Mouse (Mus musculus): ENCODE data around the gene Il1f5.
A peak's percentile ranks its signal among the peaks of the same experiment; 100 is the strongest.

Gene Il1f5

GRCm38 (mm10) chr2:24276654-24277053 lies at the start of gene Il1f5:
TSS of gene Il1f5 (plus strand) at chr2:24276954.
- Histone ChIP-seq H3K27me3 (ENCODE audit: control insufficient read depth, insufficient read depth, low read length, poor library complexity, severe bottlenecking) (no peaks in the 10 kb centered on the region), H3K36me3 (ENCODE audit: control insufficient read depth, insufficient read depth, low read length, poor library complexity, severe bottlenecking) (no peaks in the 10 kb centered on the region)
- no peak for DNase-seq (ENCODE audit: low read depth, low spot score)

DNA sequence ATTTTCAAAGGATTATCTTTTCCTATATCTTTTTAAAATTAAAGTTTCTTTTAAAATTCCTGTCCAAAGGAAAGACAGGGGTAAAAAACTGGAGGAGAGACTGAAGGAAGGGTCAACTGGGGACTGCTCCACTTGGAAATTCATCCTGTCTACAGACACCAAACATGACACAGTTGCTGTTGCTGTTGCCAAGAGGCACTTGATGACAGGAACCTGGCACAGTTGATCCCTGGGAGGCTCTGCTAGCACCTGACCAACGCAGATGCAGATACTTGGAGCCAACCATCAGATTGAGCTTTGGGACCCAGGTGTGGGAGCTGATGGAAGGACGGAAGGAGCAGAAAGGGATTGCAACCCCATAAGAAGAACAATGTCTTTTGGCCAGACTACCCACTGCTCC lies 49.6 kb upstream of the Il1f5 start:
- no peak for DNase-seq (ENCODE audit: low read depth, low spot score)
- H3K27me3 ChIP-seq (ENCODE audit: control insufficient read depth, insufficient read depth, low read length, poor library complexity, severe bottlenecking), result no peaks in the 10 kb centered on the region
- H3K36me3 ChIP-seq (ENCODE audit: control insufficient read depth, insufficient read depth, low read length, poor library complexity, severe bottlenecking), result no peaks in the 10 kb centered on the region

- Histone ChIP-seq H3K27me3 (ENCODE audit: control insufficient read depth, insufficient read depth, low read length, poor library complexity, severe bottlenecking) (no peaks in the 10 kb centered on the region), H3K36me3 (ENCODE audit: control insufficient read depth, insufficient read depth, low read length, poor library complexity, severe bottlenecking) (no peaks in the 10 kb centered on the region)
- DNase-seq (ENCODE audit: low read depth, low spot score), result no peak
Measured at GRCm38 (mm10) chr2:24267503-24267902, 9.3 kb upstream of the Il1f5 start.

DNA sequence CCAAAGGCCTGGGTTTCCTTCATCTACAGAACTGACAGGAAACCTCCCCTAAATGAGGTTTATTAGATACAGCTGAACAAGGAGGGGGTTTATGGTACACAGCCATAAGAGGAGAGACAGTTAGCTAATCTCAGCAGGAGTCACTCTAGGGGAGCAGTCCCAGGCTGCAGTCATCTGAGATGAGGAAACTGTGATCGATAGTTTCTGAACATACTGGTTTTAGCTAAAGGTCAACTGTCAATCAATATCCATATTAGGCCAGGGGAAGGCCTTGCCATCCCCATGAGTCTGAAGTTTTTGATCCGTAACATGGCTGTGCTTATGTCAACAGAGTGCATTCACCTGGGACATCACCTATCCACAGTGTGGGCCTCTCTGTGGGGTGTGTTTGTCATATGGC lies 3.1 kb upstream of the Il1f5 start:
- Histone ChIP-seq H3K27me3 (ENCODE audit: control insufficient read depth, insufficient read depth, low read length, poor library complexity, severe bottlenecking) (no peaks in the 10 kb centered on the region), H3K36me3 (ENCODE audit: control insufficient read depth, insufficient read depth, low read length, poor library complexity, severe bottlenecking) (no peaks in the 10 kb centered on the region)
- no peak for DNase-seq (ENCODE audit: low read depth, low spot score)

GRCm38 (mm10) chr2:24275146-24275545 lies 1.6 kb upstream of the Il1f5 start:
- H3K27me3 ChIP-seq (ENCODE audit: control insufficient read depth, insufficient read depth, low read length, poor library complexity, severe bottlenecking), result no peaks in the 10 kb centered on the region
- H3K36me3 ChIP-seq (ENCODE audit: control insufficient read depth, insufficient read depth, low read length, poor library complexity, severe bottlenecking), result no peaks in the 10 kb centered on the region
- no peak for DNase-seq (ENCODE audit: low read depth, low spot score)

- DNase-seq (ENCODE audit: low read depth, low spot score), result no peak
- no peaks in the 10 kb centered on the region for H3K27me3 ChIP-seq (ENCODE audit: control insufficient read depth, insufficient read depth, low read length, poor library complexity, severe bottlenecking)
- no peaks in the 10 kb centered on the region for H3K36me3 ChIP-seq (ENCODE audit: control insufficient read depth, insufficient read depth, low read length, poor library complexity, severe bottlenecking)
Measured at GRCm38 (mm10) chr2:24290896-24291295, 14.1 kb downstream of the Il1f5 start, which contains the start of gene Il1f10. TSS of gene Il1f10 (plus strand) at chr2:24291196.

GRCm38 (mm10) chr2:24294616-24295015 lies 17.9 kb downstream of the Il1f5 start:
- Histone ChIP-seq H3K36me3 (ENCODE audit: control insufficient read depth, insufficient read depth, low read length, poor library complexity, severe bottlenecking) (no peaks in the 10 kb centered on the region), H3K27me3 (ENCODE audit: control insufficient read depth, insufficient read depth, low read length, poor library complexity, severe bottlenecking) (no peaks in the 10 kb centered on the region)
- no peak for DNase-seq (ENCODE audit: low read depth, low spot score)

DNA sequence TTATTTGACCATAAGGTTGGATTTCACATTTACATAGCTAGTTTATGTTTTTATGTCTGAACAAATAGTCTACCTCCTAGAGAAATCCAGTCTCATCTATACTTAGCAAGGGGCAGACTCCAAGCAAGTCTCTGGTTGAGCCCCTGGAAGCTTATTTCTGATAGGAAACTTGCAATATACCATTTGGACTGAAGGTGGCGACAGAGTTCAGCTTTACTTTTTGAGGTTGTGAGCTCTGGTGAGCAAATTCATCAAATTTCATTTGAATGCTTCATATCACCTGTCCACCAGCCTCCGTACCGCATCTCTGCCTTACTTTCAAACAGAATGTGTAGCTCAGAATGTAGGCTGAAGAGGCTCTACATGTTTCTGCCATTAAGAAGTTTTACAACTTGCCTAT lies 20.1 kb downstream of the Il1f5 start:
- H3K36me3 ChIP-seq (ENCODE audit: control insufficient read depth, insufficient read depth, low read length, poor library complexity, severe bottlenecking), result no peaks in the 10 kb centered on the region
- peak; percentile 87 for DNase-seq (ENCODE audit: low read depth, low spot score)

GRCm38 (mm10) chr2:24311302-24312001 lies 34.7 kb downstream of the Il1f5 start:
- DNase-seq (ENCODE audit: low read depth, low spot score), result peak; percentile 85
- H3K27me3 ChIP-seq (ENCODE audit: control insufficient read depth, insufficient read depth, low read length, poor library complexity, severe bottlenecking), result no peaks in the 10 kb centered on the region
- no peaks in the 10 kb centered on the region for H3K36me3 ChIP-seq (ENCODE audit: control insufficient read depth, insufficient read depth, low read length, poor library complexity, severe bottlenecking)

More for the DNA sequence above, 20.1 kb downstream of the Il1f5 start:
- H3K27me3 ChIP-seq (ENCODE audit: control insufficient read depth, insufficient read depth, low read length, poor library complexity, severe bottlenecking), result no peaks in the 10 kb centered on the region

DNA sequence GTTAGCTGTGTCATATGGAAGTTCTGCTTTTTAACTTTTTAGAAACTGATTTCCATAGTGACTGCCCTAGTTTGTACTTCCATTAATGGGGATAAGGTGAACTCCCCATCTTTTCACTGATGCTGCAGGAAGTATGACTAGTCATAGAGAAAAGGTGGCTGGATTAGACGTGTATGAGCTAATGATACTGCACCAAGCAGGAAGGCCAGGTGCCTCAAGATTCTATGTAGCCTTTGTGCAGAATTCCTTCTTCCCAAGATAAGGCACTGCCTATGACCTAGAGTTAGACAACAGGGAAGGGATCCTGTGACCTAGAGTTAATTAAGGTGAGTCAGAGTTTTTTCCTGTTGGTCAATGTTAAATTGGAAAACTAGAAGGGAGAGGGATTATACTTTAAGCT lies 40.2 kb downstream of the Il1f5 start:
- DNase-seq (ENCODE audit: low read depth, low spot score), result no peak
- Histone ChIP-seq H3K27me3 (ENCODE audit: control insufficient read depth, insufficient read depth, low read length, poor library complexity, severe bottlenecking) (no peaks in the 10 kb centered on the region), H3K36me3 (ENCODE audit: control insufficient read depth, insufficient read depth, low read length, poor library complexity, severe bottlenecking) (no peaks in the 10 kb centered on the region)

DNA sequence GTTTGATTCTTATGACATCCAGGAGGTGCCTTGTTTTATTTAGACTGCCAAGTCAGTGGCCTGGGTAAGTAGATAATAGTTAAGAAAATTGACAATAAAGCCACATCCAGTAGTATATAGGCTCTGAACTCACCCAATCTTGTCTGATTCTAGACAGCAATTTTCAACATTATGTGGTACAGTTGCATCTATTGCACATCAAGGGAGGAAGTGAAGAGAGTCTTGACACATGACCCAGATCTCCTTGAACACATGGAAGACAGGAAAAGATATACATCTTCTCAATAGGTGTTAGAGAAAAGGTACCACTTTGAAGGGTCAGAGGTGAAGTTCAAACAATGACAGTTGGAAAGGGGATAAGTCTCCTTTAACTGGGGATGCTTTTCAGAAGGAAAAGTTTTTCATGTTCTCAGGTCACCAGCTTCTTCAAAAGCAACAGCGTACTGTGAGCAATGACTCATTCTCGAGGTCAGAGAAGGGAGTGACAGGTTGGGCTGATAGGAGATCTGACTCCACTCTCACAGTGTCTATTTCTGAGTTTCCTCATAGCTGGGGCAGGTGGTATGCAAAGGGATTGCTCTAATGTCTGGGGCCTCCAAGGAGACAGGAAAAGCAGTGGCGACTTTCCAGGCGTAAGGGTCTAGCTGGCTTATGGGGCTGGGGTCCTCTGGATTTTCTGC lies 41.3 kb downstream of the Il1f5 start:
- no peak for DNase-seq (ENCODE audit: low read depth, low spot score)
- H3K36me3 ChIP-seq (ENCODE audit: control insufficient read depth, insufficient read depth, low read length, poor library complexity, severe bottlenecking), result no peaks in the 10 kb centered on the region

More for the DNA sequence above, 41.3 kb downstream of the Il1f5 start:
- H3K27me3 ChIP-seq (ENCODE audit: control insufficient read depth, insufficient read depth, low read length, poor library complexity, severe bottlenecking), result no peaks in the 10 kb centered on the region
